Comparison of ENCODE assay signal across 26 mouse cellular contexts in the genomic region with DNA sequence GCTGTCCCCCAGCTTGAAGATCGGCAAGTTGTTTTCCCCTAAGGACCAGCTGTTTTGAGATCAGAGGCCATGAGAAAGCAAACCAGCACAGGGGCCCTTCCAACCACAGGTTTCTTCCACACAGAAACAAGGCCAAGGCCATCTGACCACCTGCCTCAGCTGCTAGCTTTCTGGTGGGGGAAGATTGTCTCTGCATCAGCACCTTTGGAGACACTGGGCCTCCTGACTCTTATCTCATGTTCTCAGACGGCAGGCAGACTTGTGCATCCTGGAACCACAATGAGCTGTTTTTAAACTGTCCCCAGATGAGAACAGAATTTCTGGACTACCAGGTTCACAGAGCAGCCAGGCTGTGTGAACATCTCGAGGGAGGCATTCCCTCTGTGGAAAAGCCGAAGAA. TPM values are rescaled to one million over a fixed set of nuclear protein-coding genes. Genes with fewer than 3 reads are reported as not detected.
DNase-seq lines count a peak whose midpoint lies in the region; ATAC-seq lines count a peak whose summit lies in the region.
"Had no signal": no experiment of that assay in that cellular context is flagged by ENCODE, and none has a peak within 500 bp of the region (broad histone marks: within the 10 kb centered on the region; RNA-seq: fewer than 3 reads in every experiment).

No protein-coding gene starts in this region.

- 56% methylated on average over 4 of the region's 4 CpGs for WGBS in heart, embryonic 10.5 days
- 29% methylated on average over 4 of the region's 4 CpGs for WGBS in liver, embryonic 12.5 days (ENCODE audit: insufficient replicate concordance)
- WGBS in limb, embryonic 10.5 days: 75% methylated on average over 4 of the region's 4 CpGs

- DNase-seq in heart, embryonic 10.5 days (ENCODE audit: low spot score): peak; percentile 83
- DNase-seq in heart, postnatal 14 days: no peak
- peak; percentile 19 for DNase-seq in c-Kit-negative CD71-positive TER-119-positive erythroid progenitor cells, embryonic 14.5 days (ENCODE audit: low read depth, low spot score)
- DNase-seq in urinary bladder, postnatal 25 days (ENCODE audit: low spot score): no peak
- DNase-seq in limb, embryonic 10.5 days (ENCODE audit: low spot score): no peak
- DNase-seq in kidney, postnatal 36 days: no peak
- DNase-seq: adrenal gland, postnatal 25 days; cerebellum, adult 18-20 months; heart, postnatal 36 days; kidney, adult 2 months; lung, adult 2 months; lung, postnatal 14 days; midbrain, embryonic 14.5 days; right cerebral cortex, postnatal 25 days; spleen, adult 18-20 months; thymus, postnatal 14 days had no signal

- peak; percentile 85 for ATAC-seq in liver, embryonic 12.5 days
- peak; percentile 69 for ATAC-seq in megakaryocyte progenitor cell, adult 5-6 weeks (replicated peaks; ENCODE audit: poor library complexity)
- ATAC-seq: forebrain, embryonic 14.5 days; inflammation-experienced regulatory T-cells, adult 6 months had no signal

- H3K4me2 ChIP-seq in liver, embryonic 12.5 days: peak overlapping the region; percentile 24; the same call in 1 of the 2 replicates
- H3K4me2 ChIP-seq: embryonic facial prominence, embryonic 13.5 days; heart, embryonic 12.5 days; hindbrain, embryonic 13.5 days; limb, embryonic 12.5 days; neural tube, embryonic 12.5 days had no signal

- H3K36me3 ChIP-seq in heart, embryonic 10.5 days: no peaks in the 10 kb centered on the region
- no peaks in the 10 kb centered on the region for H3K36me3 ChIP-seq in liver, embryonic 12.5 days
- no peaks in the 10 kb centered on the region for H3K36me3 ChIP-seq in limb, embryonic 10.5 days
- H3K36me3 ChIP-seq: embryonic facial prominence, embryonic 13.5 days; heart, embryonic 12.5 days; hindbrain, embryonic 13.5 days; limb, embryonic 12.5 days; neural tube, embryonic 12.5 days had no signal

- 0 out of 2 replicates have a peak, but pooled peaks cover 15% of the 10 kb centered on the region for H3K27me3 ChIP-seq in heart, embryonic 10.5 days (ENCODE audit: insufficient read depth, poor library complexity, severe bottlenecking)
- H3K27me3 ChIP-seq in liver, embryonic 12.5 days (replicated peaks): no peaks in the 10 kb centered on the region; the same call in 1 of the 2 replicates
- H3K27me3 ChIP-seq in limb, embryonic 10.5 days (ENCODE audit: low read depth, poor library complexity, severe bottlenecking): peaks cover 18% of the 10 kb centered on the region; the same call in 1 of the 2 replicates
- H3K27me3 ChIP-seq: neural tube, embryonic 12.5 days had no signal

- no peaks in the 10 kb centered on the region for H3K9me3 ChIP-seq in heart, embryonic 10.5 days
- H3K9me3 ChIP-seq in liver, embryonic 12.5 days (replicated peaks): no peaks in the 10 kb centered on the region
- no peaks in the 10 kb centered on the region for H3K9me3 ChIP-seq in limb, embryonic 10.5 days (replicated peaks)
- H3K9me3 ChIP-seq: embryonic facial prominence, embryonic 13.5 days; heart, embryonic 12.5 days; hindbrain, embryonic 13.5 days; limb, embryonic 12.5 days; neural tube, embryonic 12.5 days had no signal

- no peak overlapping the region for H3K4me3 ChIP-seq in heart, embryonic 10.5 days
- no peak overlapping the region for H3K4me3 ChIP-seq in liver, embryonic 12.5 days
- H3K4me3 ChIP-seq in limb, embryonic 10.5 days: no peak overlapping the region
- H3K4me3 ChIP-seq: embryonic facial prominence, embryonic 13.5 days; heart, embryonic 12.5 days; hindbrain, embryonic 13.5 days; limb, embryonic 12.5 days; neural tube, embryonic 12.5 days had no signal

- peaks cover 13% of the 10 kb centered on the region for H3K4me1 ChIP-seq in heart, embryonic 10.5 days
- H3K4me1 ChIP-seq in liver, embryonic 12.5 days: peaks cover 23% of the 10 kb centered on the region
- no peaks in the 10 kb centered on the region for H3K4me1 ChIP-seq in limb, embryonic 10.5 days
- H3K4me1 ChIP-seq: embryonic facial prominence, embryonic 13.5 days; limb, embryonic 12.5 days; neural tube, embryonic 12.5 days had no signal

- no peak overlapping the region for H3K9ac ChIP-seq in liver, embryonic 12.5 days
- H3K9ac ChIP-seq: embryonic facial prominence, embryonic 13.5 days; heart, embryonic 12.5 days; limb, embryonic 12.5 days; neural tube, embryonic 12.5 days had no signal

- peak overlapping the region; percentile 22; the same call in 1 of the 2 replicates for H3K27ac ChIP-seq in heart, embryonic 10.5 days
- H3K27ac ChIP-seq in liver, embryonic 12.5 days: no peak overlapping the region
- H3K27ac ChIP-seq in limb, embryonic 10.5 days: no peak overlapping the region
- H3K27ac ChIP-seq: embryonic facial prominence, embryonic 13.5 days; hindbrain, embryonic 13.5 days; kidney, postnatal 0 days; limb, embryonic 12.5 days; neural tube, embryonic 12.5 days had no signal

- intact Hi-C loops in heart, postnatal 14 days (cut with DNase I): no loop called here

RNA-seq across cellular contexts. Expression of gene Cfap46, which starts 21.5 kb away (rescaled TPM):
- polyA plus RNA-seq in heart, embryonic 10.5 days (2016; fragmentation: Nextera tagmentation; extraction: Ambion mirVana): 0.16 TPM in 1 of 2 replicates, not detected in the other
- under 1 TPM; 0.17 to 0.20 TPM for total RNA-seq in heart, postnatal 14 days (2021)
- polyA plus RNA-seq in liver, embryonic 12.5 days (2016; fragmentation: Nextera tagmentation; extraction: Ambion mirVana): not detected in 2 replicates
- total RNA-seq in megakaryocyte progenitor cell, adult 5-6 weeks (2015): not detected in 2 replicates
- total RNA-seq in megakaryocyte progenitor cell, adult 5-6 weeks (2017): not detected in 2 replicates
- polyA plus RNA-seq in limb, embryonic 10.5 days (2016; fragmentation: Nextera tagmentation; extraction: Ambion mirVana): 0.13 and 0.38 TPM in 2 replicates
- polyA plus RNA-seq: inflammation-experienced regulatory T-cells, adult 6 months; kidney, postnatal 0 days had no signal

Comparison
In these comparisons a context has a peak if more than half of its experiments do, and no peak if none do; other contexts are left out.
1. DNase-seq: peak in heart, embryonic 10.5 days (single experiment) and c-Kit-negative CD71-positive TER-119-positive erythroid progenitor cells, embryonic 14.5 days (single experiment); none in heart, postnatal 14 days (0 of 2), urinary bladder, postnatal 25 days (single experiment), limb, embryonic 10.5 days (single experiment) and kidney, postnatal 36 days (0 of 2).